23 mouse cellular contexts compared by ENCODE assay signal in the genomic region with DNA sequence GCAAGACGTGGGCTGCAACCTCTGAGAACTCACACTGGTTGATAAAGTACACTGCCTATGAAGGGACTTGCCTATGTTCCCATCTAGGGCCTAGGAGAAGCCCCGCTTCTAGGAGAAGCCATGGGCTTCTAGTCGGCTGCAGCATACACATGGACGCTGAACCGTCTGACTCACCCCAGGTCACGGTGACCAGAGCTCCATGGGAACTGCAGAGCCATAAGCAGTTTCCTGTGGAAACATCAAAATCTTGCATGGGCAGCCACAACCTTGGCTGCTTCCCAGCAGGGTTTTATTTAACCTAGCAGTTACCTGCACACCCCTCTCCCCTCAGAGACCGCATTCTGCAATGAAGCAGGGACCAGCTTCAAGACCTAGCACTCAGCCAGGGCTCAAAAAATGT. TPM values are rescaled to one million over a fixed set of nuclear protein-coding genes. Genes with fewer than 3 reads are reported as not detected.
"Had no signal": no experiment of that assay in that cellular context is flagged by ENCODE, and none has a peak within 500 bp of the region (broad histone marks: within the 10 kb centered on the region; RNA-seq: fewer than 3 reads in every experiment).

No protein-coding gene starts in this region.

- H3K27ac ChIP-seq: kidney, postnatal 0 days; liver, embryonic 13.5 days; midbrain, embryonic 12.5 days; midbrain, embryonic 15.5 days; neural tube, embryonic 12.5 days; neural tube, embryonic 15.5 days; stomach, embryonic 15.5 days had no signal

- H3K36me3 ChIP-seq: liver, embryonic 13.5 days; midbrain, embryonic 12.5 days; midbrain, embryonic 15.5 days; neural tube, embryonic 12.5 days; neural tube, embryonic 15.5 days; stomach, embryonic 15.5 days had no signal

- DNase-seq: kidney, adult 2 months; kidney, postnatal 25 days; liver, embryonic 13.5 days; lung, adult 2 months; lung, postnatal 14 days; lung, postnatal 4 days; retina, postnatal 1 day; thymus, adult 2 months; thymus, postnatal 14 days; thymus, postnatal 4 days had no signal

- H3K27me3 ChIP-seq: midbrain, embryonic 12.5 days; midbrain, embryonic 15.5 days; neural tube, embryonic 12.5 days; neural tube, embryonic 15.5 days; stomach, embryonic 15.5 days had no signal

- H3K4me3 ChIP-seq: liver, embryonic 13.5 days; midbrain, embryonic 12.5 days; midbrain, embryonic 15.5 days; neural tube, embryonic 12.5 days; neural tube, embryonic 15.5 days; stomach, embryonic 15.5 days had no signal

RNA-seq across cellular contexts. Expression of a gene that starts 33.2 kb away (rescaled TPM):
- total RNA-seq: layer of hippocampus, postnatal 14 days; left cerebral cortex, postnatal 36 days; liver, adult 2 months; megakaryocyte, adult 5-6 weeks had no signal
- polyA plus RNA-seq: inflammation-experienced regulatory T-cells, adult 6 months; limb, embryonic 11.5 days; liver, adult 2 months; liver, embryonic 13.5 days; liver, embryonic 16.5 days had no signal
